Mouse (Mus musculus) frontal cortex, postnatal 10 days (tissue): ENCODE measurements around the gene Zfp819.

ENCODE experiments used
- DNase-seq, 2 experiments: peaks; one replicate each; pipeline ENCODE4 v3.0.0; 2022; ENCODE audit warnings: low spot score in 2 of 2, mixed read lengths in 1 of 2

Gene Zfp819

GRCm38 (mm10) chr7:43606896-43607742 lies at the start of gene Zfp819:
Gene Zfp819, plus strand, starts transcription at chr7:43607169.
- DNase-seq = peak; percentile 67 to 74

GRCm38 (mm10) chr7:43562006-43562633 lies 44.8 kb upstream of the Zfp819 start, which contains the start of gene Zfp658:
Gene Zfp658, plus strand, starts transcription at chr7:43562256.
- peak; percentile 85 to 87 for DNase-seq

DNA sequence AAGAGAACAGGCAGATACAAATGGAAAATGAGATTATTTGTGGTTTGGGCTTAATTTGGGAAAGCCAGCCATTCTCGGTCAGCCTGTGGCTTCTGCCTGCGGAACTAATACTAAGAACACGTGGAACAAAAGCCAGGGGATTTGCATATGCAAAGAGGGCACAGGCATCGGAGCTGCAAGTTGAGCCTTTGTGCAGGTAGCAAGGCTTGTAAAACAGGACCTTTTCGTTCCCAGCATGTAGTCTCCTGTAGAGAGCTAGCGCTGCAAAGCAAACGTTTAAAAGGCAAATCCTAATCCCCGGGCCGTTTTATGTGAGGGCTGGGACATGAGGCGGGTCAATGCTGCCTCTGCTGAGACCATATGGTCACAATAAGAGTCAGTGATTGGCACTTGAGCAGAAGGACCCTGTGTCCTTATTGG lies 44.3 kb upstream of the Zfp819 start:
- DNase-seq = no peak

DNA sequence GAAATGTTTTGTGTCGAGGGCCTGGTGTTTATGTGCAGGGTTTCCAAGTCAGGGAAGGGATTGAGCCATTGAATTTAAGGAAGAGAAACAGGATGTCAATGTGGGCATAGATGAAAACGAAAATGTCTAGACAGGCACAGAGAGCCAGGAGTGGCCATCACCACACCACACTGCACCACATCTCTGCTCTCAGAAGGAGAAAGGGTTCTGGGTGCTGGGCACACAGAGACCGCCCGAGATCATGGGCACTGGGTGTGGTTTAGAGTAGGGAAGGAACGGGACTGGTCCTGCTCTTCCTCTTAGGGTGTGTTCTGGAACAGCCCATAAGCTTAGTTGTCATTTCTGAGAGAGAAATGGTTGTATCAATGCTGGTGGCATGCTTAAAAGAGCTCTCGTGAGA lies 43.7 kb upstream of the Zfp819 start:
- no peak for DNase-seq

DNA sequence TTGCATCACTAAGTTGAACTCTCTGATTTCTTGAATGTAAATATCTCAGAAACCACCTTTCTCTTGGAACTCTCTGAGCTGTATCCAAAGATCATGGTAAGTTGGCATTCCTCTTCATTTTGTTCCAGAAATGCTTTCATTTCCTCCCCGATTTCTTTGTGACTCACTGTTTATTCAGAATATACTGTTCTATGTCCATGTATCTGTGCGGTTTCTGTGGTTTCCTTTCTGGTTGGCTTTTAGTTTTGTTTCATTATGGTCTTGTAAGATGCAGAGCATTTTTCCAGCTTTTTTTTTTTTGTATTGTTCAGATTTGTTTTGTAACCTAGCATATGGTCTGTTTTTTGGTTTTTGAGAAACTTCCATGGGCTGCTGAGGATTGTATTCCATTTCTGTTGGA lies 35.8 kb upstream of the Zfp819 start:
- no peak for DNase-seq

- peak; percentile 91 to 97 for DNase-seq
These were observed 27.4 kb upstream of the Zfp819 start, which contains the start of gene Zfp719 for GRCm38 (mm10) chr7:43579440-43580171. Gene Zfp719, plus strand, starts transcription at chr7:43579610.

GRCm38 (mm10) chr7:43580526-43580925 lies 26.4 kb upstream of the Zfp819 start:
- no peak for DNase-seq

- DNase-seq = no peak
These were observed 22.2 kb upstream of the Zfp819 start for GRCm38 (mm10) chr7:43584790-43585189.

- DNase-seq = no peak
These were observed 5.1 kb upstream of the Zfp819 start for GRCm38 (mm10) chr7:43601884-43602283.

DNA sequence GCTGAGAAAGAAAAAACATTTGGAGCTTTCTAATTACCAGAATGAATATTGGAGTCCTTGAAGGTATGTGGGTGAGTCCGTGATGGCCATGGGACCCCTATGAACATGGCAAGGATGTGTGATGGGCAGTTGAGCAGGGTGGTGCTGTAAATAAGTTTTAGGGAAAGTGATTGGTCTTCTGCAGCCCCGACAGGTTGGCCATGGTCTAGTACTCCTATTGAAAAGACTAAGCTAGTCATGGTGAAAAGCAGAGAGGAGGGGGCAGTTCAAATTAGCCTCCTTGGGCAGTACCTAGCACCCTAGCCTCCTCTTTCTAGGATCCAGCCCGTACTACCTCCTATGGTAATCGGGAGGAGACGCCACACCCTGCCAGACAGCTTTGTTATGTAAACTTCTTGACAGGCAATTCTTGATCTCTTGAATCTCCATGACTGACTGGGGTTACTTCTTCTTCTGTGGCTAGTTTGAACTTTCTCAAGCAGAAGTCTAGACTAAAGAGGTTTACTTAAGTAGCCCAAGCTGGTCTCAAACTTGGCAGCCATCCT lies 846 bp downstream of the Zfp819 start:
- no peak for DNase-seq

DNA sequence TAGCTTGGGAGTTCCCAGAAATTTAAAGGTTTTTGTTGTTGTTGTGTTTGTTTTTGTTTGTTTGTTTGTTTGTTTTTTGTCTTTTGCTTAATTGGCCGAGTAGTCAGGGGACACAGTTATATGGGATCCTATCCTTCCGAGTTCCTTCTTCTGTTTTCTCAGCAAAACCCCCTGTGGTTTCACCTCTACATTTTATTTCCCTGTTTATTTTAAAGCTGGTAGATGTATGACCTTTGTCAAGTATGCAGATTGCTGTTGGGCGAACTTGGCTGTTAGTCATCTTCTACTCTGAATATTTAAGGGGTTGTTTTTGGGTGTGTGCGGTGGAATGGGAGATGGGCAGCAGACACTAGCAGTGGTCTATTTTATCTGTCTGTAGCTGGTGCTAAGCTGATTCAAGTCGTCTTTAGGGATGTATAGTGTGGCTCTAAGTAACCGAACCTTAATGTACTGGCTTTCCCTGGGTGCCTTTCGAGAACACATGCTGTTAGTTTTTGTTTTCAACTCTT lies 1.4 kb downstream of the Zfp819 start:
- no peak for DNase-seq

DNA sequence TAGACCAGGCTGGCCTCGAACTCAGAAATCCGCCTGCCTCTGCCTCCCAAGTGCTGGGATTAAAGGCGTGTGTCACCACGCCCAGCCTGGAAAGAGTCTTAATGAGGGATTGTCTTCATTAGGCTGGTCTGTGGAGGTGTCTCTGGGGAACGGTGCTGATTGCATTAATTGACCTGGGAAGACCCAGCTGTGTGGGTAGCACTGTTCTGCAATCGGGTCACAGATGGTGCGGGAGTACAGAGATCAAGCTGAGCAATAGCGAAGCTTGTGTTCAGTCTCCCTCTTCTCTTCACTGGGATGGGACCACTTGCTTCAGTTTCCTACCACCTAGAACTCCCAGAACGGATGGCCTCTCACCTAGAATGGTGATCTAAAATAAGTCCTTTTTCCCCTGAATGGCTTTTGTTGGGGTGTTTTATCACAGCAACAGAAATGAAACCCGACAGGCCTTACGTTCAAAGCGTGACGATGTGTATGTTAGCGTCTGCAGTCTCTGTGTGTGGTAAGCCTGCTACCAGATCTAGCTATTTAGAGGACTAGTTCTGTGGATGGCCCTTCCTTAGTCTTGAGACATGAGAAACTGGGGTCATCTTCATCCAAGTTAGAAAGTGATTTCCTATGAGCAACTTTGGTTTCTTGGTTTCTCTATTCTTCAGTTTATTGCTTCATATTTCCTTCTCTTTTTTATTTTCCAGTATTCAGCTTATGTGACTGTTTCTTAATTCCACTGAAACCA lies 7.0 kb downstream of the Zfp819 start:
- DNase-seq = no peak

DNA sequence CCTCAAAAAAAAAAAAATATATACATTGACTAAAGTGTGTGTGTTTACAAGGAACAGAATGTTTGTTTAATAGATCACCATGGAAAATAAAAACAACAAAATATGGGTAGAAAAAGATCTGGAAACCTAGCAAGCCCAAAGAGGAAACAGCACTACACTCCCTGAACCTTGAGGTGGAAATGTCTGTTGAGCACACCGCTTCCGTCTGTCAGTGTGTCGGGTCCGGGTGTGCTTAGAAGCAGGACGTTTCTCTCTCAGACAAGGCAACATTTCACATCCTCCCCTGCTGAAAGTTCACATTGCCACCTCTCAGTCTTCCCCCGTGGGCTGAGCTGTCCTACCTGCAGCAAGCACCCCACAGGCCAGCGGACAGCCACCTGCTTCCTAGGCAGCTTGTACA lies 16.0 kb downstream of the Zfp819 start:
- no peak for DNase-seq

GRCm38 (mm10) chr7:43623819-43624218 lies 16.9 kb downstream of the Zfp819 start:
- DNase-seq = no peak

DNA sequence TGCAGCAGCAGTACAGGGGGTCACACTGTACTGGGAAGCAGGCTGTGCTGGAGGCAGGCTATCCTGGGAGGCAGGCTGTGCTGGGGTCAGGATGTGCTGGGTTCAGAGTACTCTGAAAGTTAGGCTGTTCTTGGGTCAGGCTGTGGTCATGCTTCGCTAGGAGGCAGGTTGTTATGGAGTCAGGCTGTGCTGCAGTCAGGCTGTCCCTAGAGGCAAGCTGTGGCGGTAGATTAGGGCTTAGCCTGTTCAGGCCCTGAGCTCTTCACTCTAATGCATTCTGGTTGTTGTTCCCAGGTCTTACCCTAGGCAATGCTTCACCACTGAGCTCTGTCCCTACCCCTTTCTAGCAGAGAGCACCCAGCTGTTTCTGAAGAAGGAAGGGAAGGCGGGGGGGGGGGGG lies 18.1 kb downstream of the Zfp819 start:
- no peak for DNase-seq

GRCm38 (mm10) chr7:43625794-43626422 lies 18.9 kb downstream of the Zfp819 start:
- no peak for DNase-seq

DNA sequence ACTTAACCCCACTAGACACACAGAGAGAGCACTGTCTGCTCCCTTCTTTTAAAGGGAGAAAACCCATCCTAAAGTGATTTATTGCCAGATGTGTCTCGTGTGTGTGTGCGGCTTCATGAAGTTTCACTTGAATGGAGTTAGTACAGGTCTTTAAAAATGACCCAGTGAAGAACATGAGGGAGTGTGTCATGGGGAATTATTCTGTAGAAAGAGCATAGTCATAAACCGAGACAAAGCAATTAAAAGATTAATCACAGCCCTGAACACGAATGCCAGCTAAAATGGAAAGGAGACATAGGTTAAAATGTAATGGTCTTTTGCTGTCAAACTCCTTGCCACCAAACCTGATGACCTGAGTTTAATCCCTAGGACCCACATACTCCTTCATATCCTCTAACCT lies 27.0 kb downstream of the Zfp819 start:
- no peak for DNase-seq

- no peak for DNase-seq
These were observed 27.5 kb downstream of the Zfp819 start, which contains the start of gene Ceacam18 for GRCm38 (mm10) chr7:43634500-43634899. Gene Ceacam18, plus strand, starts transcription at chr7:43634707.

GRCm38 (mm10) chr7:43636194-43636593 lies 29.2 kb downstream of the Zfp819 start:
- no peak for DNase-seq

DNA sequence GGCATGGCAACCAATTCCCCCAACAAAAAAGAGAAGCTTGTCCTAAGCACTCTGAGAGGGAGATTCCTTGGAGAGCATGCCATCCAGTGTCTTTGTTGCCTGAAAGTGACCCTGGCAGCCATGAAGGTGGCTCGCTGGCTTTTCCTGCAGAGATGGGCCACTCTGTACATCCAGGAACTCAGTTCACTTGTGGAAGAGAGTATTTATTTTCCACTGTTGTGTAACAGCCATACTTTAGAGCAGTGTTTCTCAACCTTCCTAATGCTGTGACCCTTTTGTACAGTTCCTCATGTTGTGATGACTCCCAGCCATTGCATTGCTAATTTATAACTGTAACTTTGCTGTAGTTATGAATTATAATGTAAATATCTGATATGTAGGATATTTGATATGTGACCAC lies 30.1 kb downstream of the Zfp819 start:
- no peak for DNase-seq

- DNase-seq = no peak
These were observed 35.6 kb downstream of the Zfp819 start for GRCm38 (mm10) chr7:43642587-43642986.
